Mouse (Mus musculus) fat pad, adult 2 months (tissue): ENCODE results near the gene Fbxo41.
"Not testable (repeated sequence)": the region's sequence is repeated elsewhere in the genome, so short reads cannot be mapped to it uniquely, and the experiment has no call there.

ENCODE experiments used
- DNase-seq: peaks from one replicate; pipeline ENCODE4 v3.0.0-alpha.2; 2011; ENCODE audit warnings: low read depth, low spot score; ENCODE audit errors: extremely low read depth

The Fbxo41 gene

DNA sequence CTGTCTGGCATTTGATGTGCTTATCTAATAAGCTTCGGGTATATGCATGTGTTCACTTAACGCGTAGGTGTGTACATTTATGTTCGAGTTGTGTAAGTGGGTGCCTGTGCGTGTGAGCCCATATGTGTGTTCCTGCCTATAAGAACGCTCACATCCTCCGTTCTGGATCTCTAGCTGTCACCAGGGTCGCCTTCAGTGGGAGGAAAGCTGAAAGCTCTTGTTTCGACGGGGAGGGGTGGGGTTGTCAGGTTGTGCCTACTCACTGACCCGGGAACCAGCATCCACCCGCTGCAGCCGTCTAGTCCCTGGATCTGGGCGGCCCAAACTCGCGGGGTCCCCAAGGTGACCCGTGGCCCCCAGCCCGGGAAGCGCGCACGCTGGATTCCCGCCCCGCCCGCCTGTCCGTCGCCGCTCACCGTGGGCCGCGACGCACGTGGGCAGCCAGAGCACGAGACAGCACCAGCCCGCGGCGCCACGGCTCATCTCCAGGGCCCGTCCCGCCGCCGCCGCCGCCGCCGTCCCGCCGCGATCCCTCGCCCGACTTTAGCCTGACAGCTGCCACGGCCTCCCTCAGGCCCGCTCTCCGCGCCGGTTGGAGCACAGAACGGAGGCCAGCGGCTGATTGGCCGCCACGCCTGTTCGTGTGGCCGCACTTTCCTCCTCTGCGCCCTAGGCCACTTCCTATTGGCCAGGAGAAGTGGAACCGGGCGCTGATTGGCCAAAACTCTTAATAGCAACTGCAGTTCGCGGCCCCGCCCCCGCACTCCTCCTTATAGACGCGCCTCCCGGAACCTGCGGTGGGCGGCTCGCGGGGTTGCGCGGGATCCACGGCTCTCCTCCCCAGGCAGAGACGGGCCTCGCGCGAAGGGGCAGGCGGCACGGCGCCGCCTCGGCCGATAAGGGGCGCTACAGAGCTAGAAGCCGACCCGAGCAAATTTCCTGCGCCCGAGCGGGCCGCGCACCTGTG lies 51.8 kb downstream of the Fbxo41 start, which contains the start of gene Cct7:
Cct7 (plus strand) TSS at position 818 of the 967 bp plus-strand sequence.
- peak; percentile 72 for DNase-seq

DNA sequence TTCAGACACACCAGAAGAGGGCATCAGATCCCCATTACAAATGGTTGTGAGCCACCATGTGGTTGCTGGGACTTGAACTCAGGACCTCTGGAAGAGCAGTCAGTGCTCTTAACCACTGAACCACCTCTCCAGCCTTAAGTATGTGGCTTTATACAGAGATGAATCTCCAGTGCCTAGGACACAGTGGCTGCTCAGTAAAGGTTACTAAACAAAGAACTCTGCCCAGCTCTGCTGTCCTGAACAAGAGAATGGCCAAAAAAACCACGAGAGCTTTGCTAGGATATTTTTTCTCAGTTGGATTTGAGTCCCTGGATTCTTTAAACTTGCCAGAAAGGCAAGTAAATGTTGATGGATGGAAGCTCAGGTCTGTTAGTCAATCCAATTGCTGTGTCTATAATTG lies 52.7 kb downstream of the Fbxo41 start:
- DNase-seq = not testable (repeated sequence)

DNA sequence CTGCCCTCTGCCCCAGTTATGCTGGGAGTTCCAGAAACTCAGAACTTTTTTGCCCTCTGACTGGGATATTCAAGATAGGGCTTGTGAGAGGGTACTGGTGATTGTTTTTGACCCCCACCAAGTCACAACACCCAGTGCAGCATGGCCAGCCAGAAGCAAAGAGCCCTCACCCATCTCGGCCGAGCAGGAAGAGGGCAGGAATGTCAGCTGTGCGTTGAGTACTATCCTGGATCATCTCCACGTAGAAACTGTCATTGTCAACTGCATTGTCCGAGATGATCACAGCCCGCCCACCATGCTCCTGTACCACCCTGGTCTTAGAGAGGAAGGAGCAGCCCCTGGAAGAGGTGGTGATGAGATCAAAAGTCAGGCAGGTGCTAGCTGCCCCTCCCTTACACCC lies 55.4 kb downstream of the Fbxo41 start:
- no peak for DNase-seq

DNA sequence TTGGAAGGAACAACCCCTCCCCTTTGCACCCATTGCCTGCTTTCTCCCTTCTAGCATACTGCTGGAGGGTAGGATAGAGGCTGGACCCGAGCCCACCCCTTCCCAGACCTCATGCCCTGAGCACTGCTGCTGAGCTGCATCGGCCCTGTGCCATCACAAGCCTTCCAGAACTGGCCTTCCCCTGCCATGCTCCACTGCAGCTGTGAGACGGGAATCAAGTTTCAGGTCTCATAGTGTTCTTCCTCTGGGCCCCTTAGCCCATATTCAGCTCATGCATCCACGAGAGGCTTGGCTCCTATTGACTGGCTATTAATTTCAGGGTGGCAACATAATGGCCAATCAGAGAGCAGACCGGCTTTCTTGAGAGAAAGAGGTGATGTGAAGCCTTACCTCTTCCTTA lies 57.5 kb downstream of the Fbxo41 start:
- DNase-seq = no peak

DNA sequence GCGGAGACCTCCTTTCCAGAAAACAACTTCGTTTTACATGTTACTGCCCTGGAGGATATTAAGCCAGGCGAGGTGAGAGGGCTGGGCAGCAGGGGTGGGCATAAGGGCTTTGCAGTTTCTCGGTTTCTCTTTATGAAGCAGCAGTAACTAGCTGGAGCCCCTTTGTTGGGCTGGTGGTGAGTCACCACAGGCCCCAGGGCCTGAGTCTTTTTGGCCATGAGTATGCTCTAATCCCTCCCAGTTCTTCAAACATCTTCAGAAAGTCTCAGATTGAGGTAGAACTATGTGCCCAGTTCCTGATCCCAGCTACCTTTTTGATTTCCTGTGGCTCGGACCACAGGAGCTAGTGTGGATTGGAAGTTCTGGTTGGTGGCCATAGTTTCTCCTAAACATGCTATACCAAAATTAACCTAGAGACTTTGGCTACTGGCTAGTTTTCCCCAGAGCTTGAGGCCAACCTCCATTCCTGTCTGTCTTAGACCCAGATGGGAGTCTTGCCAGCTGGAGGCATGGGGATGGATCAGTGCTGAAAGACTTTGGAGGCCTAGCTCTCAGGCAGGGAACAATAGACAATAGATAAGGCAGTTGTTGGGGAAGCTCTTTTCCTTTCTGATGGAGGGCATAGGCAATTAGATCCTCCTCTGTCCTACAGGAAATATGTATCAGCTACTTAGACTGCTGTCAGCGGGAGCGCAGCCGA lies 58.4 kb downstream of the Fbxo41 start:
- no peak for DNase-seq

DNA sequence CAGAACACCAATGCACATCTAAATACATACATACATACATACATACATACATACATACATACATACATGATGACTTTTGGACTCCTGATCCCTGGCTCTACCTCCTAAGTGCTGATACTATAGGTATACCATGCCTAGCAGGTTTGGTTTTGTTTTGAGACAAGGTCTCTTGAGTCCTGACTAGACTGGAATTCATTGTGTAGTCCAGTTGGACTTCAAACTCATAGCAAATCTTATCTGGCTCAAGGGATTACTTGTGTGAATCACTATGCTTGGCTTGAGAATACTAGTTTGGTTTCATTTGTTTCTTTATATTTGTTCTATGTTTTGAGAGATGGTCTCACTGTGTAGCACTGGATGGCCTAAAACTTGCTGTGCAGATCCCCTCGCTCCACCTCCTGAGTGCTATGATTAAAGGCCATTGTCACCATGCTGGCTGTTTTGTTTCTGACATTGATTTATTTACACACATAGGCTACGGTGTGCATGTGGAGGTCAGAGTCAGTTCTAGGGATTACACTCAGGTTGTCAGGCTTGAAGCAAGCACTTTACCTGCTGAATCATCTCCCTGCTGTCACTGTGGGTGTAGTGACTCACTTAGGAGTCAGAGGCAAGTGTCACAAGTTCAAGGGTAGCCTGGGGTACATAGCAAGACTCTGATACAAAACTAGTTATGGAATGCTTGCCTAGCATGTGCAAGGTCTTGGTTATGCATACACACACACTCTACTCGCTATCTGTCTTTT lies 59.1 kb downstream of the Fbxo41 start:
- DNase-seq = peak; percentile 61

DNA sequence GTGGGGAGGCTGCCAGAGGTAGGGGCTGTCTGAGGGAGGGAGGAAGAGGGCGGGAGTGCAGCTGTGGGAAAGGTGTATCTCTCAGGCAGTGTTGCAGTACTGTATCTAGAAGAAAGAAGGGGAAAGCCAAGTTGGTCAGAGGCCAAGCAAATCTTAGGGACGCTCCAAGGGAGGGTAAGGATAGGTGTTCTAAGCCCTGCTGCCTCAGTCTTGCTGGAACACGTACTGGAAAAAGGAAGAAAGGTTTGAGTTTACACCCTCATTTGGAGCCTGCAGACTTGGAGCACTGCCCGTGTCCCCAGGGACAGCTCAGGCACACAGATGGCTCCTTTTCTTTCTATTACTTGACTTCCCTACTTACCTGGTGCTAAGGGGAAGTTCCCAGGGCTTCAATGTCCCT lies 61.7 kb downstream of the Fbxo41 start:
- DNase-seq = peak; percentile 85

DNA sequence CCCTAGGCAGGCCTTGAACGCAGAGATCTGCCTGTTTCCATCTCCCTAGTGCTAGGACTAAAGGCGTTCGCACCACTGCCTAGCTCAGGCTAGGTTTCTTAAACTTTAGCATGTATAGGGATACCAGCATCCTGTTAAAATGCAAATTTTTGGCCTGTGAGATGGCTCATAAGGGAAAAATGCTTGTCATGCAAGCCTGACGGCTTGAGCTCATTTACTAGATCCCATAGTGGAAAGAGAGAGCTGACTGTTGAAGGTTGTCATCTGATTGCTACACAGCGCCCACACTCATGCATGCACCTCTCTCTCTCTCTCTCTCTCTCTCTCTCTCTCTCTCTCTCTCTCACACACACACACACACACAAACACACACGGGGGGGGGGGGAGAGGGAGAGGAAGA lies 66.2 kb downstream of the Fbxo41 start:
- DNase-seq = no peak

DNA sequence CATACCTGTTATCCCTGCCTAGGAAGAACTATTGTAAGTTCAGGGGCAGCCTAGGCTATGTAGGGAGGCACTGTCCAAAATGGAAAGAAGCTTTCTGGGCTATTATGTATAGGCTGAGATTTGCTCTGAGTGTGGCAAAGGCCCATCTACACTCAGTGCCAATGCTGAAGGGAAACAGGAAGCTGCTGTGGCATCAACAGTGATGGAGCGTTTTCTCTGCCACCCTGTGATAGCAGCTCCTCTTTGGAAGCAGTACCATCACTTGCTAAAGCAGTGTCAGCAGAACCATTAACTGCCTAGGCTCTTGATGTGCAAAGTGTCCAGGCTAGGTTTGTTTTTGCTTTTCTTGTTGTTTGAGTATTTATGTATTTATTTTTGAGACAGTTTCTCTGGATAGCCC lies 66.6 kb downstream of the Fbxo41 start:
- DNase-seq = no peak

DNA sequence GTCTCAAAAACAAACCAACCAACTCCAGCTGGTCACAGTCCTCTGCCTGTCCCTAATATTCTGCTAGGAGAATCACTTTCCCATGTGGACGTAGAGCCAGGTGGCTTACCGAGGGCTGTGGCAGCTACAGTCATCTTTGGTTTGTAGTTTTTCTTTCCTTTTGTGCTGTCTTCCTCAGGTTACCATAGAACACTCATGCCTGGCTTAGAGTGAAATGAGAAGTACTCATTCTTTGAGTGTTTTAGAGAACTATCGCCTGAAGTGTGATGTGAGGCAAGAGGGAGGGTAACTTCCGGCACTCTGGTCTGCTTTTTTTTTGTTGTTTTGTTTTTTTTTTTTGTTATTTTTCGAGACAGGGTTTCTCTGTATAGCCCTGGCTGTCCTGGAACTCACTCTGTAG lies 68.9 kb downstream of the Fbxo41 start:
- no peak for DNase-seq

DNA sequence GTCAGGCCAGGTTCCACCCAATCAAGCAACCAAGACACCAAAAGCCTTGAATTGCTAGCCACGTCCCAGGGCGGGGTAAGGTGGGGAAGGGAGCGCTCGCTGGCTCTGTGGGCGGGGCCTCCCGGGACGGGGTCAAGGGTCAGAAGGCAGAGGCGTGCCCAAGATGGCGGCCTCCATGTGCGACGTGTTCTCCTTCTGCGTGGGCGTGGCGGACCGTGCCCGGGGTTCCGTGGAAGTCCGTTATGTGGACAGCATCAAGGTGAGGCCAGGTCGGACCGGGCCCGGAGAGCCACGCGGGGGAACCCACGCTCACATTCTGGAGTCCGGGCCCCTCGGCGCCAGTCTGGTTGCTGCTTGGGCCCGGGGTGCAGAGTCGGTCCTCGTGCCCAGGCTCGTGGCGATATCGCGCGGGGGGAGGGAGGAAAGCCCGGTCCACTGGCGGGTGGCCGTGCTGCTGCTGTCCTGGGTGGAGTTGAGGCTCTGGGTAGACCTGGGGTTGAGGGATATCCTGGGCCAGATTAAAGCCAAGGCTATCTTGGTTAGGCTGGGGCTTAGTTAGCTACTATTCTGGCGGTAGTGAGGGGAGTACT lies 70.9 kb downstream of the Fbxo41 start, which contains the start of gene Smyd5:
Smyd5 (plus strand) TSS at position 148 of the 590 bp plus-strand sequence.
- no peak for DNase-seq

DNA sequence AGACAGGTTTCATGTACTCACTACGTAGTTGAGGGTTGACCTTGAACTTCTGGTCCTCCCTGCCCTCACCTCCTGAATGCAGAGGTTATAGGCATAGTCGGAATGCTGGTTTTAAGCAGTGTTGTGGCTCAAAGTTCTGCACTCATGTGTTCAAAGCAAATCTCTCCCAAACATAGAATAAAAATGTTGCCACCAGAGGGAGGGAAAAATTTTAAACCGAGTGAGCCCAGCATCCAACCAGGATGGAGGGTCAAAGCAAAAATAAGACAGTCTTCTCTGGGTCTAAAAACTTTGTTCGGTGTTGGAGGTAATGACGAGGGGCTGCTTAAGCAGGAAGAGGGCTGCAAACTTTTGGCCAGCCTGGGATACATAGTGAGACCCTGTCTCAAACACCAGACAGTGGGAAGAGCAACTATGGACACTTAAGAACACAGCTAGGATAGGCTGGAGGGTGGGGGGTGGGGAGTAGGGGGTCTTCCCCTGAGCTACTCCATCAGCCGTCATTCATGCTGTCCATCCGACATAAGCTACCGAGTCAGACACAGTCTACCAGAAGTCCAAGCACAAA lies 71.4 kb downstream of the Fbxo41 start:
- DNase-seq = no peak

DNA sequence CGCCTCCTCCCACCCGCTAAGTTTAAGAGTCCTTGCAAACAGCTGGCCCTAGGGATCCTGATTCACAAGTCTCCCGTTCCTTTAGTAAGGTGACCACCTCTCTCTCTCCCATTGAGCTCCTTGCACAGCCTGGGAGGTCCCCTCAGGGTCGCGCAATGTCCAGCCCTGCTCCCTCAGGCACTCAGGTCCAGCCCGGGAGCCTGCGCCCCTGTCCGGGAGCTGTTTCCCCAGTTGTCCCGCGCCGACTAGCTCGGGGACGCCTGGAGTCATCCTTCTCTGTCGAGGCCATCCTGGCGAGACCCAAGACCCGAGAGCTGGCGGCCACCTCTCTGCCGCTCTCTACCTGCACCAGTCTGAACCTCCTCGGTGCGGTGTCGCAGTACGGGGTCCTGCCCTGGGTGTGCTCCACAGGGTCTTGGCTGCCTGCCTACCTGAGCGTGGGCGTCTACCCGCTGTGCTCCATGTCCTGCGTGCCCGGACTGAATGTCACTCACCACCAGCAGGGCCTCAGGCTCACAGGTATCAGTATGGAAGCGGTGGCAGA lies 78.9 kb downstream of the Fbxo41 start, which contains the start of gene Noto:
Noto (plus strand) TSS at position 51 of the 544 bp plus-strand sequence.
- DNase-seq = no peak
